Mouse (Mus musculus): ENCODE measurements around the gene 1110059E24Rik. TPM values are rescaled to one million over a fixed set of nuclear protein-coding genes. Genes with fewer than 3 reads are reported as not detected.

1110059E24Rik gene
- polyA plus RNA-seq, 1 experiment from 2014 or later = 22.4 TPM

Other genes with a start within 250 kb of the 1110059E24Rik start
- gene Gda, start 179.5 kb downstream of the 1110059E24Rik start, polyA plus RNA-seq (2018) = 6.0 to 13.2 TPM (median 7.6 TPM) in 3 replicates
- gene Abhd17b, start 209 bp upstream of the 1110059E24Rik start, polyA plus RNA-seq (2018) = 12.1 to 20.4 TPM (median 18.1 TPM) in 3 replicates
- gene Cemip2, start 125.4 kb upstream of the 1110059E24Rik start, polyA plus RNA-seq (2018) = 6.8 to 11.2 TPM (median 10.2 TPM) in 3 replicates

Data from macrophage (primary cell).